Mouse (Mus musculus) left cerebral cortex, postnatal 36 days (tissue): ENCODE measurements around the gene Osbpl3. TPM values are rescaled to one million over a fixed set of nuclear protein-coding genes. Genes with fewer than 3 reads are reported as not detected.

ENCODE experiments used
- DNase-seq, 2 experiments: peaks; one replicate each; pipeline ENCODE4 v3.0.0; 2021 to 2022; ENCODE audit warnings: low spot score in 2 of 2, mixed read lengths in 1 of 2
- intact Hi-C: fragments of 180-260 bp; cut with DNase I; formaldehyde crosslinking; loops from one replicate; pipeline ENCODE4 v1.15.1; 2025
- total RNA-seq, 2 experiments: library from RNA; stranded (reverse); gene quantifications; 2 replicates each; pipeline ENCODE4 v1.2.3; 2021

Gene Osbpl3
- total RNA-seq, 2 experiments from 2014 or later = 34.2 to 41.6 TPM

- intact Hi-C loops = no loop called here
- peak; percentile 79 to 80 for DNase-seq
Measured at GRCm38 (mm10) chr6:50261201-50261921, 194.6 kb downstream of the Osbpl3 start.

DNA sequence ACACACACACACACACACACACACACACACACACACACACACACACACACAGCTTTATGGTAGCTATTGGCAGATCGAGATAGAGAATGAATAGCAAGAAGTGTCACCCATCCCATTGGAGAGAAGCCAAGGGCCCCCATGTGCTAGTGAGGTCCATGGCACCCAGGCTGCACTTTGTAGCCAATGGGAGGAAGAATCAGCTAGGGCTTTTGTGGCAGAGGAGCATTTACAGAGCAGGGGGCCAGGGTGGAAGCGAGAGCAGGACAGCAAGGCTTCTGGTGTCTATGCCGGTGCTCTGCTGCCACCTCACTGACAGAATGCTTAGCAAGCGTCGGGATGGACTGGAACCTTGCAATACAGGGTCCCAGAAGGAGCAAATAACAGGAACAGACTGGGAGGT is 200.6 kb downstream of the Osbpl3 start:
- intact Hi-C loops = loop anchor here (10.0 kb wide), 1 partner anchor 141 kb away; the partner anchor contains the start of gene Mpp6
- DNase-seq = no peak

GRCm38 (mm10) chr6:50254723-50255184 is 201.2 kb downstream of the Osbpl3 start:
- intact Hi-C loops = loop anchor here (10.0 kb wide), 1 partner anchor 140 kb away; the partner anchor contains the start of gene Mpp6
- peak; percentile 56 to 66 for DNase-seq

DNA sequence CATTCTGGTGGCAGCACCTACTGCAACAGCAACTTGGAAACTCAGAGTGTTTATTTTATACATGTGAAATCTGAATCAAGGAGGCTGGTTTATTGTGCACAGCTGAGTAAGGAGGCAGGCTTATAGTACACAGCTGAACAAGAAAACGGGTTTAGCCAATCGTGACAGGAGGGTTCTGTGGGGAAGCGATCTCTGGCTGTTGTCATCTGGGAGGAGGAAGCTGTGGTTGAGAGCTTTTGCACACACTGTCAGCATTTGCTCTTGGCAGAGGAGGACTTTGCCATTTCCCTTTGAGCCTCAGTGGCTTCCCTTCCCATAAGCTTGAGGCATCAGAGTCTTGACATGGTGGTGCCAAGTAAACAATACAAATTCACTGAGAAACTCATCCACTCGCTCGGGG is 203.3 kb downstream of the Osbpl3 start:
- peak in 1 of 2 experiments; percentile 9 for DNase-seq
- intact Hi-C loops = loop anchor here (10.0 kb wide), 1 partner anchor 138 kb away; the partner anchor contains the start of gene Mpp6

- no peak for DNase-seq
Measured at GRCm38 (mm10) chr6:50247791-50248190, 208.2 kb downstream of the Osbpl3 start.

GRCm38 (mm10) chr6:50247356-50247755 is 208.6 kb downstream of the Osbpl3 start:
- intact Hi-C loops = no loop called here
- DNase-seq = no peak

More at GRCm38 (mm10) chr6:50247791-50248190, 208.2 kb downstream of the Osbpl3 start:
- intact Hi-C loops = no loop called here

GRCm38 (mm10) chr6:50244967-50245366 is 211.0 kb downstream of the Osbpl3 start:
- no peak for DNase-seq
- intact Hi-C loops = no loop called here

GRCm38 (mm10) chr6:50244126-50244525 is 211.9 kb downstream of the Osbpl3 start:
- intact Hi-C loops = no loop called here
- no peak for DNase-seq

Other genes starting within 250 kb of the Osbpl3 start
- gene Gsdme, start 192.3 kb downstream of the Osbpl3 start, total RNA-seq = 10 to 100 TPM; 11.8 to 13.0 TPM
- 10 to 100 TPM; 37.7 to 39.3 TPM for gene Cycs, start 110.3 kb upstream of the Osbpl3 start, total RNA-seq
- under 1 TPM; 0.48 to 0.81 TPM for gene 4921507P07Rik, start 140.4 kb upstream of the Osbpl3 start, total RNA-seq
- gene Npvf, start 198.2 kb upstream of the Osbpl3 start, total RNA-seq = not detected